Mouse (Mus musculus): Measurements from ENCODE around the gene C330007P06Rik.

DNA sequence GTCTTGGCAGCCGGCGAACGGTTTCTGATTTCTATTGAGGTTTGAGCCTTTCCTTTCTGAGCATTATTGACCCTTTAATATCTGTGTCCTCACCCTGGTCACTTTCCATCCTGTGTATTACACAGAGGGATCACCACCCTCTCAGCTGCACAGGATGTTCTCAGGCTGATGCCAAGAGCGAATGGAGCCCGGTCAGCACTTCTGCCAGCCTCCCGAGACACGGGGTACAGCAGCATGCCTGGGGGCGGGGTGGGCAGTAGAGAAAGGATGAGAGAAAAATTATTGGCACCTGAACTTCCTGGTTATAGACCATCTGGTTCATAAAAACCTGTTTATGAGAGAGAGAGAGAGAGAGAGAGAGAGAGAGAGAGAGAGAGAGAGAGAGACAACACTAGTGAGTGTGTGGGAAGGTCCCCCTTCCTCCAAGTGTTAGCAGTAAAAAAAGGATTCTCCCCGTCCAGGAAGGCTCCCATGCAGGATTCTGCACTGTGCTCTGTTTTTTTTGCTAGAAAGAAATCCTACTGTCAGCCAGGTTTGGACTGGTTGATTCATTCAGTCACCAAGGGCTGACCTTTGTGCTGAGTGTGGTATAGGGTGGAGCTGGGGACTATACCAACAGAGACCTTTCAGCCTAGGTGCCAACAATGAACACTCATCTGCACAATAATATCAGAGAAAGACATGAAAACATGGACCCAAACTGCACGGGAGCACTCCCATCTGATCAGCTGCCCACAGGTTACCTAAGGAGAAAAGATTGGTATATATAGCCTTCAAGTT is 49.8 kb downstream of the C330007P06Rik start:
- TF ChIP-seq POLR2A (IDR thresholded peaks at IDR 0.05; ENCODE audit: low read depth, low read length) (no peak), CTCF (IDR thresholded peaks at IDR 0.05; ENCODE audit: extremely low read depth, insufficient read depth, insufficient read length, insufficient replicate concordance) (no peak)

Data from spleen, adult 2 months (tissue).